Mouse (Mus musculus) heart, postnatal 0 days (tissue): ENCODE measurements at regions not wholly inside any gene's neighbourhood (a gene's known extent, or its start where the extent isn't known, plus 50 kb on each side); places are given as distances from the start of the nearest gene placed in this dataset.

Experiments
- ATAC-seq: fragments of 200-750 bp; cut with Nextera tagmentation; 2 replicates; pipeline ENCODE4 v1.8.0; 2017; ENCODE audit warnings: low read depth, moderate number of reproducible peaks, moderate library complexity; ENCODE audit not compliant: insufficient read depth
- DNase-seq: peaks from one replicate; pipeline ENCODE4 v3.0.0-alpha.2; 2016; ENCODE audit warnings: low spot score
- H3K27ac ChIP-seq: fragments of 300-500 bp; sonication (generic); 2 replicates; pipeline ENCODE4 v1.5.1; 2014; ENCODE audit warnings: low read depth, mild to moderate bottlenecking
- H3K27me3 ChIP-seq: fragments of 300-500 bp; sonication (generic); 2 replicates; pipeline ENCODE4 v1.6.1; 2014; ENCODE audit warnings: low read length, mixed read lengths; ENCODE audit not compliant: control insufficient read depth, insufficient read depth
- H3K36me3 ChIP-seq: fragments of 300-500 bp; sonication (generic); replicated peaks from 2 replicates; pipeline ENCODE4 v1.6.1; 2014; ENCODE audit warnings: low read length, mixed read lengths; ENCODE audit not compliant: control insufficient read depth, insufficient read depth
- H3K4me1 ChIP-seq: fragments of 300-500 bp; sonication (generic); 2 replicates; pipeline ENCODE4 v1.6.1; 2014; ENCODE audit warnings: antibody characterized with exemption; ENCODE audit not compliant: control insufficient read depth, insufficient read depth
- H3K4me2 ChIP-seq: fragments of 300-500 bp; sonication (generic); 2 replicates; pipeline ENCODE4 v1.6.1; 2014; ENCODE audit warnings: low read depth, mild to moderate bottlenecking, low read length, moderate library complexity
- H3K4me3 ChIP-seq: fragments of 300-500 bp; sonication (generic); 2 replicates; pipeline ENCODE4 v1.5.1; 2014; ENCODE audit warnings: low read depth, low read length
- H3K9ac ChIP-seq: fragments of 300-500 bp; sonication (generic); replicated peaks from 2 replicates; pipeline ENCODE4 v1.6.1; 2014; ENCODE audit warnings: low read depth, low read length, mixed read lengths
- H3K9me3 ChIP-seq: fragments of 300-500 bp; sonication (generic); replicated peaks from 2 replicates; pipeline ENCODE4 v1.6.1; 2016; ENCODE audit warnings: low read length; ENCODE audit not compliant: control insufficient read depth
- CTCF ChIP-seq: IDR thresholded peaks from 2 replicates; pipeline ENCODE4 v1.5.1; 2016; ENCODE audit warnings: antibody characterized with exemption, control low read depth, low read depth
- EP300 ChIP-seq: IDR thresholded peaks from 2 replicates; pipeline ENCODE4 v1.6.1; 2016; ENCODE audit warnings: antibody characterized with exemption, low read depth
- WGBS: fragments of 180-500 bp; shearing (Covaris S2); extraction: QIAGEN DNeasy Blood & Tissue Kit; methylation state at CpG from one replicate; pipeline ENCODE4 v1.1.7; 2014; 5-methylcytosine and 5-hydroxymethylcytosine counted together

GRCm38 (mm10) chr16:5713476-5713875 lies 171.7 kb upstream of the Rbfox1 start:
- Histone ChIP-seq H3K4me2 (no peak overlapping the region), H3K9ac (no peak overlapping the region), H3K9me3 (no peaks in the 10 kb centered on the region), H3K36me3 (no peaks in the 10 kb centered on the region), H3K27ac (no peak overlapping the region), H3K27me3 (no peaks in the 10 kb centered on the region), H3K4me1 (no peaks in the 10 kb centered on the region), H3K4me3 (no peak overlapping the region)
- TF ChIP-seq EP300, result no peak
- no peak for TF ChIP-seq CTCF
- ATAC-seq (no peak), DNase-seq (no peak)
- WGBS, result 85% methylated on average over 4 of the region's 4 CpGs

GRCm38 (mm10) chr16:5709831-5710230 lies 175.3 kb upstream of the Rbfox1 start:
- Histone ChIP-seq H3K4me1 (no peaks in the 10 kb centered on the region), H3K27me3 (no peaks in the 10 kb centered on the region), H3K4me3 (no peak overlapping the region), H3K36me3 (no peaks in the 10 kb centered on the region), H3K27ac (no peak overlapping the region), H3K9ac (no peak overlapping the region), H3K4me2 (no peak overlapping the region), H3K9me3 (no peaks in the 10 kb centered on the region)
- DNase-seq (no peak), ATAC-seq (no peak)
- whole genome bisulfite sequencing, result 84% methylated on average over 5 of the region's 5 CpGs
- no peak for TF ChIP-seq CTCF
- no peak for TF ChIP-seq EP300

- no peak overlapping the region for H3K4me2 ChIP-seq
- TF ChIP-seq EP300 (no peak), CTCF (no peak)
- H3K4me1 ChIP-seq, result no peaks in the 10 kb centered on the region
- no peaks in the 10 kb centered on the region for H3K27me3 ChIP-seq
- H3K27ac ChIP-seq, result no peak overlapping the region
- H3K9ac ChIP-seq, result no peak overlapping the region
- no peaks in the 10 kb centered on the region for H3K9me3 ChIP-seq
- DNase-seq, result peak; percentile 12
- no peak for ATAC-seq
- WGBS, result 47% methylated on average over 9 of the region's 9 CpGs
- H3K36me3 ChIP-seq, result no peaks in the 10 kb centered on the region
- H3K4me3 ChIP-seq, result no peak overlapping the region
These were observed 184.4 kb upstream of the Rbfox1 start for GRCm38 (mm10) chr16:5700731-5701255.

- Histone ChIP-seq H3K4me2 (no peak overlapping the region), H3K4me1 (no peaks in the 10 kb centered on the region), H3K4me3 (no peak overlapping the region), H3K27ac (no peak overlapping the region), H3K27me3 (no peaks in the 10 kb centered on the region), H3K36me3 (no peaks in the 10 kb centered on the region), H3K9ac (no peak overlapping the region), H3K9me3 (no peaks in the 10 kb centered on the region)
- ATAC-seq (no peak), DNase-seq (no peak)
- no peak for TF ChIP-seq EP300
- no peak for TF ChIP-seq CTCF
- 82% methylated on average over 3 of the region's 3 CpGs for WGBS
These were observed 196.8 kb upstream of the Rbfox1 start for GRCm38 (mm10) chr16:5688322-5688721.

GRCm38 (mm10) chr16:5673372-5673960 lies 211.7 kb upstream of the Rbfox1 start:
- 61% methylated on average over 6 of the region's 6 CpGs for WGBS
- ATAC-seq, result no peak
- no peak for DNase-seq

GRCm38 (mm10) chr16:5672871-5673270 lies 212.3 kb upstream of the Rbfox1 start:
- TF ChIP-seq EP300 (no peak), CTCF (no peak)

More at GRCm38 (mm10) chr16:5673372-5673960, 211.7 kb upstream of the Rbfox1 start:
- Histone ChIP-seq H3K27me3 (no peaks in the 10 kb centered on the region), H3K9ac (no peak overlapping the region), H3K9me3 (no peaks in the 10 kb centered on the region), H3K4me2 (no peak overlapping the region), H3K36me3 (no peaks in the 10 kb centered on the region), H3K4me3 (no peak overlapping the region), H3K4me1 (no peaks in the 10 kb centered on the region), H3K27ac (no peak overlapping the region)
- no peak for TF ChIP-seq EP300
- no peak for TF ChIP-seq CTCF

More at GRCm38 (mm10) chr16:5672871-5673270, 212.3 kb upstream of the Rbfox1 start:
- no peak overlapping the region for H3K4me2 ChIP-seq
- ATAC-seq (no peak), DNase-seq (no peak)
- 52% methylated on average over 4 of the region's 4 CpGs for WGBS
- H3K27me3 ChIP-seq, result no peaks in the 10 kb centered on the region
- no peak overlapping the region for H3K4me3 ChIP-seq
- H3K9ac ChIP-seq, result no peak overlapping the region
- H3K4me1 ChIP-seq, result no peaks in the 10 kb centered on the region
- H3K27ac ChIP-seq, result no peak overlapping the region
- H3K9me3 ChIP-seq, result no peaks in the 10 kb centered on the region
- H3K36me3 ChIP-seq, result no peaks in the 10 kb centered on the region
